Mouse (Mus musculus) liver, postnatal 0 days (tissue): ENCODE measurements at regions not wholly inside any gene's neighbourhood (a gene's known extent, or its start where the extent isn't known, plus 50 kb on each side); places are given as distances from the start of the nearest gene placed in this dataset.

Experiments
- CTCF ChIP-seq: sonication (generic); IDR thresholded peaks from 2 replicates; pipeline ENCODE4 v1.5.1; 2016; ENCODE audit warnings: antibody characterized with exemption, low read depth
- EP300 ChIP-seq: IDR thresholded peaks from 2 replicates; pipeline ENCODE4 v1.6.1; 2016; ENCODE audit warnings: antibody characterized with exemption, low read depth, mild to moderate bottlenecking

- no peak for TF ChIP-seq CTCF
- TF ChIP-seq EP300: no peak
These were observed 157.9 kb downstream of the Rab28 start for GRCm38 (mm10) chr5:41550063-41550462.
